Mouse (Mus musculus) hematopoietic stem cell, adult 5-6 weeks (primary cell): Measurements from ENCODE around the gene Recql. TPM values are rescaled to one million over a fixed set of nuclear protein-coding genes. Genes with fewer than 3 reads are reported as not detected.
"Not testable (repeated sequence)": the region's sequence is repeated elsewhere in the genome, so short reads cannot be mapped to it uniquely, and the experiment has no call there.

Experiments
- ATAC-seq, 2 experiments: fragments of 125-278 bp in 1 of 2; replicated peaks in 1 of 2; 2 replicates each; pipeline ENCODE4 v1.8.0; 2016 to 2017; ENCODE audit warnings: inconsistent platforms in 2 of 2, mild to moderate bottlenecking in 2 of 2, moderate number of reproducible peaks in 2 of 2, low read depth in 1 of 2, moderate TSS enrichment in 1 of 2; ENCODE audit not compliant: low FRiP score in 2 of 2, poor library complexity in 2 of 2, severe bottlenecking in 2 of 2, insufficient read depth in 1 of 2, low TSS enrichment in 1 of 2
- total RNA-seq: library from RNA; stranded (forward); fragments of 172-1452, 232-1000 nt; gene quantifications from 2 replicates; pipeline ENCODE4 v1.2.3, GENCODE M21; 2017

The Recql gene
- total RNA-seq, 1 experiment from 2014 or later: 73.0 TPM

DNA sequence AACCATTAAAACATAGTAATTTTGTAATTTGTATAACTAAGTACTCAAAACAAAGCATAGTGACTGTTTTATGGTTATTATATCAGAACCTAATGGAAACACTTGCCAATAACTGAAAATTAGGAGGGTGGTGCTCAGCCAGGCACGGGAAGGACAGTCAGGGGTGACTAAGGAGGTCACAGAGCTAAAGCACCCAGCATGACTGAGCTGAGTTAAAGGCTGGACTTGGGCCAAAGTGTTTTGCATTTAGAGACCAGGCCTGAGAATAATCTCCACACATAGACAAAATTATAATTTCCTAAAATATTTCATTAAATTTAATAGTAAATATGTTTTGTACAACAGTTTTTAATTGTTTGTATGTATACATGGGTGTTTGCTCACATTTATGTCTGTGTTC lies 9.8 kb downstream of the Recql start:
- ATAC-seq: no peak

DNA sequence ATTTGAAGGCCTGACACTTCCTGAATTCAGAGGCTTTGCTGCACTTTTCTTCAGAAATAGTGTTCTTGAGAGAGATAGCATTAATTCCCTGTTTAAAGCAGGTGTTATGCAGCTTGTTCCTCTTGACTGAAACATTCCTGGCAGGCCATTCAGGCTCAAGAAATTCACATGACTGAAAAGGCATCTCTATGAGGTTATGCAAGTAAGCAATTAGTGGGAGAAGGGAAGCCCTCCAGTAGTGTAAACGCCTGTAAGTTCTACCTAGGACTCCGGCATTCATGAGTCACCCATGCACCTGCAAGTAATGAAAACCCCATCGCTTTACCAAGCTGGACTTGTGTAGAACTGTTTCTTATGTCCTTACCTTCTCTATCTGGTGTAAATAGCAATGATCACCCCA lies 17.3 kb downstream of the Recql start:
- ATAC-seq: no peak

DNA sequence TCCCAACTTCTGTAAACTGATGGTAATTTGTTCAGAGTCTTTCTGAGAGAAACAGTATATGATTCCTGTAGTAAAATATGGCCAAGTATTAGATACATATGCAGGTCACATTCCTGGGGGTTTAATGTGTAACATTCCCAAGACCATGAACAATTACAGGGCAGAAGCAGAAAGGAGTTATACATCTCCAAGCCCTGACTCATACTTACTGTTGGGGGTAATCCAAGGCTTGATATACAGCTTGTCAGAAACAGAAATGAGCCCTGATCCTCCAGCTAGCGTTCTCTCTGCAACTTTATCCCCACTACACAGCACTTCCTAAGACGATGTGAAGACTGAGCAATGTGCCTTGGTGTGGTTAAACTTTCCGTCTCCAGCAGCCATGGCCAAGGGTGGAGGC lies 19.3 kb downstream of the Recql start:
- ATAC-seq: no peak

DNA sequence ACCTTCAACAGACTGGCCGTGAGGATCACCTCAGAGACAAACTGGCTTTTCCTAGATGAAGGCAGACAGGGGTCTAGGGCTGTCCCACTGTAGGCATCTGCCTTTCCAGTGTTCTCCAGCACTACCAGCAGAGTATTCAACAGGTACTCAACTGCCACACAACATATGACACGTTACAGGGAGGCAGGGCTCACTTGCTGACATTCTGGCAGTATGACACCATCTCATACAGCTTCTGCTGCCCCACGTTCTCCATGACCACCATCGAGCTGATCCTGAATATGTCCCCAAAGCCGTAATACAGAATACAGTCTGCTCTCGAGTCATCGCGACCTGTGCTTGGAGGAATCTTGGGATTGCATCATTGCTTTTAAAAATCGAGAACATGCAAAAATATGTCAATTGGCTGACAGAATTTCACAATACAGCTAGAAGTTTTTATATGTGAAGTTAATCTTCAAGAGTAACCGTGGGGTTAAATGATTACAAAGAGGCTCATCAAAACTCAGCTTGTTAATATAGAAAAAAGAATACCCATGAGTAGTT lies 20.3 kb downstream of the Recql start:
- ATAC-seq: no peak

DNA sequence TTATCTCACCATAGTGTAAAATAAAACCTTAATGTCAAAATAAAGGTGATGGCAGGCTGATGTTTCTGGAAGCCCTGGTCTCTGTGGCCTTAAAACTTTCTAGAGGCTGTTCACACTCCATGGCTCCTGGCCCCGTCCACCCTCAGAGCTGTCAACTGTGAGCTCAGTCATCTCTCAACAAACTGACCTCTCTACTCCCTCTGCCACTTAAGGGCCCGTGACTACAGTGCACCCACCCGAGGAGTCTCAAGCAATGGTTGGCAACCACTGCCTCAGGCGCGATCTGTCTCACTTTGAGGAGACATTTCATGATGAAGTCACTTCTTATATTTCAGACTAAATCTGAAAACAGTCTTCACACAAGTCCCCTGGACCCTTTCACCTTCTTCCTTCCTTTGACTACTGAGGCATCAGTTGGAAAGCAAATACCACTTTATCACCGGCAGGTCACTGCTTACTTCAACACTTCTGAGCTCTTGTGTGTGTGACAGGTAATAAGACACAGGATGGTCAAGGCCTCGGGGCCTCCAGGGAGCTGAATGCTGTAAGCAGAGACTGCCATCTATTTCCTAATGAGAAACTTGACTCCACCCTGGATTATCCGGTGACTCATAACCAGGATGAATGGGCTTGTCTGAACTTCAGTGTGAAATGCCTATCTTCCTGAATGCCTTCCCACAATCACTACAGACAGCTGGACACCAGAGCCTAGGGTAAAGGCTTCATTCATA lies 21.0 kb downstream of the Recql start:
- ATAC-seq: no peak

DNA sequence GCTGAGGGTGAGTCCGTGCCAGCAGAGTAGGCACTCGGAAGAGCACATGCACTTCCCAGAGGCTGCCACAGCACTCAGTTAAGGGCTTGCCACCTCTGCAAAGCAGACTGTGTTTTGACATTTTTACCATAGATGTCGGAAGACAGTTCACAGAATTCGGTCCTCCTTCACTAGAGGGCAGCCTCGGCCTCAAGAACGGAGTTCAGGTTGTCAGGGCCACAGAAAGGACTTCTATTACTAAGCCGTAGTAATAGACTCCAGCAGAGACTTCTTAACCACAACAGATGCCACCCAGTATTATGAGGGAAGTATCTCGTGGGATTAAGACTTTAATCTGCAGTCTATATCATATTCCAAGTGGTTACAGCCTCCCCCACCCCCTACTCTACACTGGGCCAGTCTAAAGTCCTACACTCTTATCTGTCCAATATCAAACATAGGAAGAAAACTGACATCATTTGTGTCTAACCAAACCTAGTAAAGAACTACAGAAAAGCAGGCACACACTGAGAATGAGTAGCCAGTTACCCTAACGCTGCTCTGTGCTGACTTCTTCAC lies 23.8 kb downstream of the Recql start:
- ATAC-seq: peak; percentile 47 to 49; a peak in 1 of 4 replicates

DNA sequence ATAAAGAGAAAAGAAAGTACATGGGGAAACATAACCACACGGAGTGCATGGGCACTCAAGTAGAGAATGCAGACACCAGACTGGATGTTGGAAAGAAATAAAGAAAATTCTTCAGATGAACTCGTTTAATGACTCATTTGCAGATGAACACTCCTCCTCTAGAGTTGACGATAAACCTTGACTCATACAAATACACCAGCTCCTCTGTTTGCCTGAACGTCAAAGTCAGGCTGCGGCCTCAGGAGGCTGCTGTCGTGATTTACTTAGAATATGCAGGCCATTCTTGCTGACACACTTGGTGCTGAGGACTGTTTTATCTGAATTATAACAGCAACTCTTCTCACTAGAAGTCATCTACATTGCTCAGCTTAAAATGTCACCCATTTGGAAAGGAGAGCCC lies 24.9 kb downstream of the Recql start:
- ATAC-seq: no peak

DNA sequence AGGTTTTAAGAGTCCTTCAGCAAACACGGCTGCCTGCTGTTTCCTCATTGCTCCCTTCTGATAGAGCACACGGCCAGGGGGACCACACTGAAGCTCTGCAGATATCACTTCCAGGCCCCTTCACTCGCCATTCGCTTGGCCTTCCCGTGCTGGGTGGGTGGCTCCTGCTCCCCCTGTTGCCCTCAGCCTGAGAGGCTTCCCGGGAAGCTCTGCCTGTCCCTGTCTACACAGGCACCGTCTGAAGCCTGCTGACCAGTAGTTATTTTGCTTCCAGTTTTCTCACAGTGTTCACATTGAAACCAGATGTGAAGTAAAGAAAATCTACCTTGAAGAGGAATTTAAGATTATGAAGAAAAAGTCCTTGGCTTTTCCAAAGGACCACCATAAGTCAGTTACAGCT lies 29.8 kb downstream of the Recql start:
- ATAC-seq: no peak

DNA sequence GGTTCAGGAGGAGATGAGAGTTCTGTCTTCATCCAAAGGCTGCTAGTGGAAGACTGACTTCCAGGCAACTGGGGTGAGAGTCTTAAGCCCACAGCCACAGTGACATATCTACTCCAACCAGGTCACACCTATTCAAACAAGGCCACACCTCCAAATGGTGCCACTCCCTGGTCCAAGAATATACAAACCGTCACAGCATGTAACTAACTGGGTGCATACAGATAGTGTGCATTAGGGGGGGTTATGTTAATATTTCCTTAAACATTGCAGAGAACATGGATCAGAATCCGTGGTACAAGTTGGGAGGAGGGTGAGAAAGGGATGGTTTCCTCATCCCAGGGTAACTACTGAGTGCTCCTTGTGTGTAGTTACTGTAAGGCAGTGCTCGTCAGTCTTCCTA lies 34.8 kb downstream of the Recql start:
- not testable (repeated sequence) for ATAC-seq

DNA sequence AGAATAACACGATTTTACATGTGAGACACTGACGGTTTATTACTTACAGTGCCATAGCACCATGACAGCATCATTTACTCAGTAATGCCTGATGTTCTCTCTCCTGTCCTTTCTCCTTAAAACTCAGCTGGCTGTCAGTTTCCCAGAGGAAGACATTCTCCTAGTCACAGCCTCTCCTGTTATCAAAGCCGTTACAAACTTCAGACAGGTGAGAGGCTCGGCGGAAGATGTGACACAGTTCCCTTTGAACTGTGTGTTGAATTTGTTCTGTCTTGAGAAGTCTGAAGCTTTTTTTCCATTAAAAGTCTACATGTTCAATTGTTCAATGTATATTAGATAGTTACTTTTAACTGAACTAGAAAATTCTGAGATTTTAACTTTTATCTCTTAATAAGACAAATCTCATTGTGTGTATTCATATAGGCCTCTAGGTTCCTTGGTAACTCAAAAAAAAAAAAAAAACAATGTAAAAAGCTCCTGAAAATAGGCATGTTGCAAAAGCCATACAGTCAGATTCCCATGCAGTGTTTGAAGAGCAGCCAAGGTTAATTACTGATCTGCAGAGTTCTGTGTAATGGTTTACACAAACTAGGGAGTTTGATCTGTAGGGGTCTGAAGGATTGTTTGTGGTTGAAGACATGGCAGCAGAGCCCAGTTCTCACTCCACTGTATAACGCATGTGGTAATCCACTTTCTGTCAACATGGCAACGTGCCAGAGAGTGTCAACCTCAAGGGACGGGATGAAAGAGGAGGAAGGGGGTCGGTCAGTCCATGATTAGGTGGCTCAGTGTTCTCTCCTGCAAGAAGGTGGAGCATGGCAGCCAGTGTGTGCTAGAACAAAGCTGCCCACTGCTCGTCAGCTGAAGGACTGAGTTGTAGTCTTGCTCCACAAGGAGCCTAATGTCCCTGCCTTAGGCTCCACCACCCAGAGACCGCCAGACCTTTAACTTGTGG lies 39.2 kb downstream of the Recql start:
- no peak for ATAC-seq

DNA sequence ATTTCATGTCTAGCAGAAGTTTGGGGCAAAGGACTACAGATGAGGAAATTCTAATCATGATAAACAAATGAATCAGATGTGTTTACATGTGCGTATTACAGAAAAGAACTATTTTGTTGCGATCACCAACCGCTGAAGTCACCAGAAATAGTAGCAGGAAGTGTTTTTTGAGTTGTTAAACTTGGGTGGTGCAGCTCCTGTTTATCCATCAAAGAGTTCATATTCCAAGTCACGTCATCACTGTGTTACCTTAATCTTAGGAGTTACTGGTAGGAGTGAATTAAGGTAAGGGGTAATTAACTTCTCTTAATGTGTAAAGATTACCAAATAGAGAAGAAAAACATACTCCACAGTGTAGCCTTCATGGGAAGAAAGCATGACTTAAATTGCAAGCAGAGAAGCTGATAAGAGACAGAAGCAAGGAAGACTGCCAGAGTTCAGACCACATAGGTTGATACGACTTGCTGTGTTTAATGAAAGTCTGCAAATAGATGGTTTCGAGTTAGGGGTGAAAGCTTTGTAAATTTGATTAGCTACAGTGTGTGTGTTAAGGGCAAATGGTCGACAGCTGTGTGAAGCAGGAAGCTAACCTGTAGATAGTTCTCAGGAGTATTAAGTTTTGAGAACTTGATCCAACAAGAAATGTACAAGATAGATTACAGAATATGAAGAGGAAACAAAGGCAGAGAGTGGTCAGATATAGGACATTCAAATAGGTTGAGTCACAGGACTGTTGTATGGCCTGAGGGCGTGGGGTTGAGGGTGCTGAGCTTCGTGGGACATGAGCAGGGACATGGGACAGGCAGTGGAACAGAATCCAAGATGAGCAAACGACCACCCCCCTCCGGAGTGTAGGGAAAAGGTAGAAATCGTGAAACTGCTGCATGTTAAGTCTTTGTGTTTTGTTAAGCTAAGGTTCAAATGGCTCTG lies 40.4 kb downstream of the Recql start:
- ATAC-seq: no peak; a peak in 1 of 4 replicates

DNA sequence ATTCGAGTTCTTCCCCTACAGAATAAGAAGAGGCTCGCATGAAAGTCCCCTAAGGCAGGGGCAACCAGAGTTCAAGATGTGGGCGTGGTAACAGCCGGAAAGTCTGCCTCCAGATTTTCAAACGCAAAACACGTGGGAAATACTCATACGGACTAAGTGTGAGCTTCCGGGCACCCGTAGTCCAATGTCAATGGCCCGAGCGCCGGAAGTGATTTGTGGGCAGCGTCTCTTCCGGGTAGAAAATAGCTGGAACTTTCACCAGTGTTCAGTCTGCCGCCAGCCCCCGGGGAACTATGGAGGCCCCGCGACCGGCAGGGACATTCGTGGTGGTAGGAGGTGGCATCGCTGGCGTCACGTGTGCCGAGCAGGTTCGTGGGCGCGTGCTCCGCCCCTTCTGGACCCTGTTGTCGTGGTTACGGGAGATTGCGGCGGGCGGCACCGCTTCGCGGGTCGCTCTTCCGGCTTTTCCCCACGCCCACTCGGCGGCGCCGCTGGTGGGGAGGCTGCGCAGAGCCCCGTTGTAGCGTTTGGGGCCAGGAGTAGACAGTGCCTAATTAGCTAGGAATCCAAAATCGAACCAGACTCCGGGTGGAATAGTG lies 41.3 kb downstream of the Recql start, which contains the start of gene Pyroxd1:
TSS of gene Pyroxd1 (plus strand) at position 215 of the 599 bp plus-strand sequence.
- ATAC-seq: peak; percentile 93 to 95

DNA sequence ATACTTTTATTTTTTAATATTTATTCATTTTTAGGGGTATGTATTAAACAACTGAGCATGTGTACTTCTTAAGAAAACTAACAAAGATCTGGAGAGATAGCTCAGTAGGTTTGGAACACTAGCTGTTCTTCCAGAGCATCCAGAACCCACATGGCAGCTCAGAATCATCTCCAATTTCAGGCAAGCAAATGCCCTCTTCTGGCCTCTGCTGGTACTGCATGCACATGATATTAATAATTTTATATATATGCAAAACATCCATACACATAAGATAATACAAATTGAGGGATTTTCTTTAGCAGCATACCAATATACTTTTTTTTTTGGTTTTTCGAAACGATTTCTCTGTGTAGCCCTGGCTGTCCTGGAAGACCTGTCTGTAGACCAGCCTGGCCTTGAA lies 43.3 kb downstream of the Recql start:
- ATAC-seq: no peak

DNA sequence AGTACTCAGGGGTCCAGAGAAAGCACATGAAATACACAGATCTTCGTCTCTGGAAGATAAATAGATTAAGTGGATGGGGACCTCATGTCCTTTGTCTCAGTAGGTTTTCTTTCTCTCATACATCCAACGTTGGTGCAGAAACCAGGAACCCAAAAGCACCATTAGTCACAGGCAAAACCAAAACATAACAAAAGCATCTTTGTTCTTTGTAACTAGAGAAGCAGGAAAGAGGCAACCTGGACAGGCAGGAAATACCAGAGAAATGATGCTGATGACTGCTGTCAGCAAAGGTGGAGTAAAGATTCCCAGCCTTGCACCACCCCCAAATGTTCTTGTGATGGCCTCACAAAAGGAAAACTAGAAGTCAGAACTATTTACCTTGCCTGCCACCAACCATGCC lies 47.3 kb downstream of the Recql start:
- ATAC-seq: no peak

DNA sequence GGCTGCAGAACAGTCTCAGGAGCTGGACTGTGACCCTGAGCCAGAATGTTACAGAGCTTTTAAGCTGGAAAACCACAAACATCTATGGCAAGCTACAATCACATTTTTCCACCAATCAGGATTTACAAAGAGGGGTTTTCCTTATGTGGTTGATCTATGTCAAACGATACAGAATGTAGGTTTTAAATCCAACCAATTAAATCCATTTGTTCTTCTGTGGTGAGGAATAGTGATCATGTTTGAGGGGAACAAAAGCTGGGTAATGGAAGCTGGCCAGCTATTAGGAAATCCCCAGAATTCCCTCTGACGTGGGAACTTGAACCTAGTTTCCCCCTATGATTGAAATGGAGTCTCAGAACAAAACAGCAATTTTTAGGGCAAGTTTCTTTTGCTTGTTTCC lies 47.9 kb downstream of the Recql start:
- ATAC-seq: no peak

DNA sequence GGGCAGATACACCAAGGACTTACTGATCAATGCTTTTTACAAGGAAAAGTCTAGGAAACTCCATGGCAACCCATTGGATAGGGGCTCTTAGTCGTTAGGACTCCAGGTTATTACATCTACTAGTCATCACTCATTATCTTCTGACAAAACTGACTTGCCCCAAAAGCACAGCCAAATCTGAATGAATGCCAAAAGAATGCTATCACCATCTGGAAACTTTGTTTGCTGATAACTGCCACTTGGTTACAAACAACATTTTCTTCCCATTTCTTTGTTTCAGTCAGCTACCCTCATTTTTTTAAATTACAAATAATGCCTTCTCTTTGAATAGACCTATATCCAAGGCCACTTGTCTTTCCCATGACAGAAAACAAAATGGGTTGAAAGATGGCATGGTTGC lies 57.7 kb downstream of the Recql start:
- no peak for ATAC-seq

DNA sequence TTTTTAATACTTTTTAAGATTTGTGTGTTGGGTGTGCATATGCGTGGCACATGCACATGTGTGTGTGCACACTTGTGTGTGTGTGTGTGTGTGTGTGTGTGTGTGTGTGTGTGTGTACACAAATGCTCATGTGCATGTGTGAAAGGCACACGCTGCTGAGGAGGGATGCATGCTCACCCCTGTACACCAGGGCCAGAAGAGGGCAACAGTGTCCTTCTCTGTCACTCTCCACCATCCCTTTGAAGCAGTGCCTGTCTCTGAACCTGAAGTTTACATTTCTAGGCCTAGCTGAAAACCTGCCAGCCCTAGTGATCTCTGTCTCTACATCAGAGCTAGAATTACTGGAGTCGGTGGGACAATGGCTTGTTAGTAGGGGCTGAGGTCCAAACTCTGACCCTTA lies 60.3 kb downstream of the Recql start:
- ATAC-seq: no peak
